Mouse (Mus musculus) embryo, embryonic 10 days (tissue): Measurements from ENCODE around the gene Cers6.
A peak's percentile ranks its signal among the peaks of the same experiment; 100 is the strongest.

ENCODE experiments used
- DNase-seq: peaks from one replicate; pipeline ENCODE4 v3.0.0-alpha.2; 2015; ENCODE audit warnings: low spot score

Cers6 gene

DNA sequence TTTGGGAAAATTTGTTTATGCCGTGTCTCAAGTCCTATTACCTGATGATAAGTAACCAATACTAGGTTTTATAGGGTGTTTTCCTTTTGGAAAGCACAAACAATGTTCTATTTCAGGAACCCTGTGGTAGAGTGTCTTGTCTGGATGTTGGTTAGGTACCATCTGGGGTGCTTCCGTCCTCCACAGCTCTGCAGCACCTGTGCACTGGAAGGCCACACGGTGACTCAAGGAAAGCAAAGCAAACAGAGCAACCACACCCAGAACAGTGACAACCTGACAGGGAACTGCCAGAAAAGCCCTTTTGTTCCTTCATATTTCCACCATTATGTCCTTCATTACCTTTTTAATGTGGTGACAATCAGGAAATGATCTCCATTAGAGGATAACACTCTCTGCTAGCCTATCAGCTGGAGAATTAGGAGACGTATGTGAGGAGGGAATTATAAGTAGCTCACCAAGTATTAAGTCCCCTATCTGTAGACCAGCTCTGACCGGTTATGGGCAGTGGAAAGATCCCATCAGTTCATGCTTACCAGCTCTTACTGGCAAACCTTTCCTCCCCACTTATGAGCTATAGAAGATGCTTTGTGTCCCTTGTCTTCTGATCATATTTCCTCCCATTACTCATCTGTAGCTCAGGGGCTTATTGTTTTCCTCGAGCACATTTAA is 158.7 kb downstream of the Cers6 start:
- DNase-seq, result no peak

DNA sequence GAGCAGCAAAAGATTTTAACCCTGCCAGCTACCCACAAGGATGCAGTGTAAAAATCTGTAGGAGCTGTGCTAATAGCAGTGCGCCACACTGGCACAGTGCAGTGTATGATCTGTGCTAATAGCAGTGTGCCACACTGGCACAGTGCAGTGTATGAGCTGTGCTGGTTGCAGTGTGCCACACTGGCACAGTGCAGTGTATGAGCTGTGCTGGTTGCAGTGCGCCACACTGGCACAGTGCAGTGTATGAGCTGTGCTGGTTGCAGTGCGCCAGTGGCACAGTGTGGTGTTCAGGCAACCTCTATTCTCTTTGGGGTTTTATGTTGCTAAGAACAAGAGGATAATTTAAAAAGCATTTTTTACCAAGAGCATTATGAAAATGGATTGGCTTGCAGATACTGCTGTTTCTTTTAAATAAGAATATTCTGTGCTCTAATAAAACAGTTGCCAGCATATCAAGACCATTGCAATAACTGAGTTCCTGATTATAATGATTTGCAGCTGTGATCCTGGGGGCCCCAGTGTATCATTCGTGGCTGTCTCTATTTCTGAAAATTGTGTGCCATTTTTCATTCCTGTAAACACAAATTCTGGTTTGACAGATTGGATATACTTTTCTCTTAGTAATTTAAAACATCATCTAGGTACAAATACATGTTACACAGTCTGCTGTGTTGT is 159.5 kb downstream of the Cers6 start:
- no peak for DNase-seq

DNA sequence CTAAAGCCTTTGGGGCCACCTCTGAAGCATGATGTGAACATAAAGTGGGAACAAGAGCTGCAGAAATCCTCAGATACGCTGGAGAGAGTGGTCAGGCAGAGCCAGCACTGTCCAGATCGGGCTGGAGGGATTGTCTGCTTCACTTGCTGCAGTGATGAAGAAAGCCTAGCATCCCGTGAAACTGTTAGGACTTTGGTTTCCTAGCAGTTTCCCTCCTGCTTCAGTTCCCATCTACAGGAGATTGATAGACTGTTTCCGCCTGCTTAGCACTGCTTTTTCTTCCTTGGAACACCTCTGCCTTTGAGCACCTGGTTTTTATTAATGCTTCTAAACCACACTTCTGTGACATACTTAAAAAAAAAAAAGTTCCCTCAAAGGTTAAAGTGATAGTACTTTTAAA is 160.3 kb downstream of the Cers6 start:
- peak; percentile 35 for DNase-seq

DNA sequence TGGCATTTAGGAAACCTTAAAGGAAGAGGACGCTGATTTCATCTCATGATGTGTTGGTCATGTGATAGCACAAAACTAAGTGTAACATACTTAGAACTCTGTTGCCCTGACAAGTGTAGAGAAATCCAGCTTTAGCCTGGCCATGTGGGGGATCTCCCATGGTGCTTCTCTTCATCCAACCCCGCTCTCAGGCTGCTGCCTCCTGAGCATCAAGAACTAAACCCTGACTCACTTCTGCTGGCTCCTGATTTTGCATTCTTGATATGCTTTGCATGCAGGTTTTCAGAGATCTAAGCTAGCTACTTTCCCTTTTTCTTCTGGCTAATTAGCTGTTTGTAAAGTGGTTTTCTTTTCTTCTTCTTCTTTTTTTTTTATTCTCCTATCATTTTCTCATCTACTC is 163.6 kb downstream of the Cers6 start:
- no peak for DNase-seq

DNA sequence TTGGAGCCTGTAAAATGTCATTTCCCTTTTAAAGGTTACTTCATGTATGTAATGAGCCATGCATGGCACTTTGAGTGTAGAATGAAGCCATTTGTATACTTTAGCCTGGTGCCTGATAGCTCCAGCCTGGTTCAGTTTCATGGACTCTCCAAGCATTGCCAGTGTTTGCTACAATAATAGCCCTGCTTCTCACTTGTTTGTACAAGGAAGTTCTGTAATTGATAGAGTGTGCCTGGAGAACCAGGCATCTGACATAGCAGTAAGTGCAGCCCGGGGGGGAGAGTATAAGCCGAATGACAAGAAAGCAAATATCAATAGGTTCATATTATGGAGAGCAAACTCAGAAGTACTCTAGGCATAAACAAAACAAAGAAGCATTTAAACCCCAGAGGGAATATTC is 171.3 kb downstream of the Cers6 start:
- DNase-seq, result no peak

DNA sequence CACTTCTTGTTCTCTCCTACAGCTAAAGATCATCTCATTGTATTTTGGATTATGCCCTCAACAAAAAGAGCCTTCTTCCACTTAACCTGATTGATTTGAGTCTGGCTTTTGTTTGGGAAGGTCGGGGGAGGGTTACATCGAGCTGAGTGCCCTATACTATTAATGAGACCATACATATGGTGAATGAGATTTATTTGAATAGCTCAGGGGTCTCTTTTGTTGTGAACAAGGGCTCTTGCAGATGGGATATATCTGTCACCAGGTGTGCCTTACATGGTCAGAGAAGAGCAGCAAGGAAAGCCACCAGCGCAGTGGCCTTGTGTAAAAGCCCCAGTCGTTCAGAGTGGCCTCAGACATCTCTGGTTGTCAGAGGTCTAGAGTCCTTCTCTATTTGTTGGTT is 174.2 kb downstream of the Cers6 start:
- peak; percentile 54 for DNase-seq

DNA sequence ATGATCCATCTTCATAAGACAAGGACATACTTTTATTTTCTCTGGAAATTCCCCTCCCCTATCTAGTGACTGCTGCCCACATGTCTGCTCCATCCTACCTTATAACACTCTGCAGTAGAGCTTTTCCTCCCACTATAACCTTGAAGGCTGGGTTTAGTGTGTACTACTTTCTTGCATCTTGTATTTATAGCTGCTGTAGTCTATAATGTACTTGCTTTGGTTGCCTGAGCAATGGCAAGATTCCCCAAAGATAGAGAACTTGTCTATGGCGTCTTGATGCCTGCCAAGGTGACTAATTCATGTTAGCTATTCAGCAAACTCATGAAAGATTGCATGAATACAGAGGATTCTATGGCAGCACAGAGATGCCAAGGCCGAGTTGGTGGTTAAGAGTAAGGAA is 176.1 kb downstream of the Cers6 start:
- no peak for DNase-seq

DNA sequence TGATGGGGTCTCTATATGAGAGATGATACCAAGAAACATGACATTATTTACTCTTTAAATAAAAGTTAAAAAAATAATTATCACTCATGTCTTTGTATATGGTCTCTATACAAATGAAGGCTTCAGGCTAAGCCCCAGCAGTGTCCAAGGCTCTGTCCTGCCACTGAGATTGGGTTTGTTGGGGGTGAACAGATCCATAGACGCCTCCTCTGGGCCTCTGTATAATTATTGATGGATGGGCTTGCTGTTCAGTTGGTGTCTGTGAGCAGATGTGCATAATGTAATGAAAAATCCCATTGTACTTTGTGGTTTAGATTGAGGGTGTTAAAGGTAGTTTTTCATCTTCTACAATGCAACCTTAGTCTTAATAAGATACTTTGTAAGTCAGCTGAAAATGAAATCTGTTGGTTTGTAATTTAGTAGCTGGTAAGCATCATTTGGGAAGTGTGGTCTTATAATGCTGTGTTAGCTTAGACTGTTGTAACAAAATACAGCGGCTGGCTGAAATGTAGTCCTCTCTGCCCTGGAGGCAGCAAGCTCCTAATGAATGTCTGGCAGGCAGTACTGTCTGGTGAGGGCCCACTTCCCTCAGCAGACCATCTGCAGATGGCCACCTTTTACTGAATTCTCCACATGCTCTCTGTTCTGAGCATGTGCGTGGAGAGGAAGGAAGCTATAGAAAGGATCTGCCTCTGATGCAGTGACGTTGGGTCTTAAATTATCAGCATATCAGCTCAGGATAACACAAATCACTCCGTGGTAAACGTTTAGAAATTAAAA is 181.3 kb downstream of the Cers6 start:
- DNase-seq, result no peak

DNA sequence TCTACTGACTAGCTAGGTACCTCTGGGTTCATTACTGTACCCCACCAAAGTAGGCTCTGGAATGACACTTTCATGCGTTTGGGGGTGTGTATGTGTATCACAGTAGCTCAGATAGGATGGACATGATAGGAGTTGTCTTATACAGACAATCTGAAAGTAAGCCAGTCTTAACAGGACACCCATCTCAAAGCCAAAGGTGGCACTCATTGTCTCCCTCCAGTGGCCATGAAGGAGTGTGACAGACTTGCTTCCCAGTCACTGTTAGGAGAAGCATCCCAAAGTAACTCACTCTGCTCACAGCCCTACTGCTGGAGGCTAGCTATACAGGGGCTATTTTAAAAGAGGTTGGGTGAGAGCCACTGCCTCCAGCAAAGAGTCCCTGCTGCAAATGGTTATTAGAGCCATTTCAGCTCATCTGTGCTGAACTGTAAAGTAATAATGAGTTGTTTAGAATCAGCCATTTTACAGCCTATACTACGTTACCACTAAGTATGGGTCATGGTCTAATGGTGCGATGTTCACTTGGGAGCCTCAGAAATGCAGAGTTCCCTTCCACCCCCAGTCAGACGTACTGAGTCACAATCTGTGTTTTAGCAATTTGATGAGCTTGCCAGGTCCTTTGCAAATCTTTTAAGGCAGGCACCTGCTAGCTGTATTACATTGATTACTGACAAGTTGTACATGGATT is 182.3 kb downstream of the Cers6 start:
- DNase-seq, result peak; percentile 85

DNA sequence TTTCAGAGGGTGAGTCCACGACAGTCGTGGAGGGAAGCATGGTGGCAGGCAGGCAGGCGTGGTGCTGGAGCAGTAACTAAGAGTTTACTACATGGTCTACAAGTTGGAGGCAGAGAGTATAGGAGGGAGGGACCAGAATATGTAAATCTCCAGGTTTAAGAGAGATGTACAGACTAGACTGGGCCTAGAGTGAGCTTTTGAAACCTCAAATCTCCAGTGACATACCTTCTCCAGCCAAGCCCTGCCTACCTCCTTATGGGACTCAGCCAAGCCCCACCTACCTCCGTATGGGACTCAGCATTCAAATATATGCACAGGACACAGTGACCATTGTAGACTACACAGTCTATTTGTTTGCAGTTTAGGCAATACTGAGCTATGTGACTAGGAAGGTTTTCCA is 184.7 kb downstream of the Cers6 start:
- DNase-seq, result no peak

DNA sequence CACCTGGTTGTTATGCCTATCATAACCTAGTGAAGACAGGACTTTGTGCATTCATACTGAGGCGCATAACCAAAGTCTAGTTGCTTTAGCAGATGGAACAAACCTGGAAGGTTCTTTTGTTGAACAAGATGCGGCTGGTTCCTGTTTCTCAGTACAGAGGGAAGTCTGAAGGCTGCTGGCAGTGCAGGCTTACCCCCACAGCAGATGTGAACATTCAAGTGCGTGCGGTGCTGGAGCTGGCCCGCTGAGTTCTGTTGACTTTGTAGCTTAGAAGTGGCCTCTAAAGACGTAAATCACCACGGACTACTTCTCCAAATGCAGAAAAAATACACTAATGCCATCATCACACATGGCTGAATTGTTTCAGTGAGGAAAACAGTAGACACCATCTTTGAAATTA is 186.1 kb downstream of the Cers6 start:
- no peak for DNase-seq

DNA sequence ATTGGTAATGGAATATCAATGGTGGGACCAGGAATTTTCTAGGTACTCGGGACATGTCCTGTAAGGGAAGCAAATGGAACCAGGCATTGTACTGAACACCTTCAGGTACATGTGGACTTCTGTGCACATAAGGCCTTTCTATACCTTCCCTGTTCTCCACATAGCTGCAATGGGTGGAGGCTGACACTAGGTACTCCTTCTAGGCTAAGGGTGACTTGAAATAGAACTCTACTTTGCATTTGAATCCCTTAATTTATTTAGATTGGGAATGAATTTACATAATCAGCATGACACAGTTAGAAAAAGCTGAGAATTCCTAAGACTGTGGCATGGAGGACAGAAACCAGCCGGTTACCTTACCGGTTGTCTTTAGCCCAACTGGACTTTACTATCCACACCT is 186.6 kb downstream of the Cers6 start:
- no peak for DNase-seq

DNA sequence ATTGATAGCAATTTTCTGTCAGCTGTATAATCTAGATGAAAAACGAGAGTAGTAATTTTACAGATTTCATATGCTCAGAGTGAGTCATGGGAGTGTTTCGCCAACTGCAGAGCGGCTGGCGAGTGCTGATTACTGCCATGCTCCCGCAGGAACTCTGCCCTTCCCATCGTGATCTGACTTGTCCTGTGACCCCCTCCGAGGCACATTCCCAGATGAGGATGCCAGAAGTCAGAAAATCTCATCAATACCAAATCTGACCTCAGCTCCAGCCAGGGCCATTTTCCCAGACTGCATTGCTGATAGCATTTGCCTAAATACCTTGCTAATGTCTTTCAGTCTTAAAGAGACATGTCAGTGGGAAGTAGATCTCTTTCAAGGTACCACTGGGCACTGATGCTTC is 187.9 kb downstream of the Cers6 start:
- DNase-seq, result peak; percentile 41

DNA sequence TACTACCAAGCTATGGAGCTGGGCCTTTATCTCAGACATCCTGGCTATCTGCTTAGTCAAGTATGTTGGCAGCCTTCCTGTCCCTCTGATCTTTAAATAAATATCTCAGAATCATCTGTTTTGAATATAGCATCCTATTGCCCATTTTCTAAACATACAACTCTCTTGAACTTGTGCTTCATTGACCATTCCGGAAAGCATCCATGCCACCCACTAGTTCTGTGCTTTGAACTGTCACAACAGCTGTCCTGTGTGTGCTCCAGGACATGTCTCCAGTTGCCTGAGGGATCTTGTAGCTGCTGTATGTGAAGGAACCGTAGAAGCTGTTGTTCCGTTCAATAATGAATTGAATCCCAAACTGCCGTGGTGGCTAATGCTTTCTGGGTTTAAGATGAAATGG is 188.9 kb downstream of the Cers6 start:
- DNase-seq, result no peak

DNA sequence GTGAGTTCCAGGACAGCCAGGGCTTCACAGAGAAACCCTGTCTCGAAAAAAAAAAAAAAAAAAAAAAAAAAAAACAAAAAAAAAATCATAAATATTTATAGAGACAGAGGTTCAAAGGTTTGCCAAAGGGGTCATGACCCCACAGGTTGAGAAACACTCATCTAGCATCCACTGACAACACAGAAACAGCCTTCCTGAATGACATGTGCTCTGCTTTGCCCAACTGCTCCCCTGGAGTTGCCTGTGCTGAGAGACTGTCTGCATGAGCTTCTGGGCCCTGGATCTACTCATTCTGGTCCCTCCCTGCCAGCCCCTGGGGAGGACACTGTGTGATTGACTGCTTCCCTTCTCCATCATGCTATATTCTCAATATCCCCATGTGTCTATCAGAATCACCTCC is 190.4 kb downstream of the Cers6 start:
- DNase-seq, result no peak

DNA sequence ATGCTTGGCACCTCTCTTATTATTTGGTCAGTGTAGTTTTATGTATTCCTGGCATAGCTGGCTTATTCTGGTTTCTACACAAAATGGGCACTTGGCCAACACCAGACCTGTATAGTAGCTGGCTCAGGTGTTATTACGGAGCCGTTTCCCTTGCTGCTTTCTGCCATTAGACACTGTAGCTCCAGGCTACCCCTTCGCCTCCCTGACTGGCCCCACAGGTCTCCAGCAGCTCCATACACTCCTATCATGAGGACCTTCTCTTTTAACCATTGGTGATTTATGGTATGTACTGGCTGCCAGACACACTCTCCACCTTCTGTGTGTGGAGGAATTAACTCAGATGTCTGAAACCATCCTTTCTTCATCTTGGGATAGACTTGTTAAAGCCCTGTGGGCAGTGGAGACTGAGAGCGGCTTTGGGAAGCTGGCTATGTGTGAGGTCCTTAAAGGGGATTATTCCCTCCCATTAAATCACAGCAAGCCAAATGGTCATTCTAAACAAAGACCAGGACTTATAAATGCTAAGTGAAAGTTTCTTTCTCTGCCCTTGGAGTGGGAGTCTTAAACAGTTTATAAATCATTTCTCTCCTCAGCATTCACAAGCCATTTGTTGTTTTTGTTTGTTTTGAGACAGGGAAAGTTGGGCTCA is 192.1 kb downstream of the Cers6 start:
- peak; percentile 28 for DNase-seq

DNA sequence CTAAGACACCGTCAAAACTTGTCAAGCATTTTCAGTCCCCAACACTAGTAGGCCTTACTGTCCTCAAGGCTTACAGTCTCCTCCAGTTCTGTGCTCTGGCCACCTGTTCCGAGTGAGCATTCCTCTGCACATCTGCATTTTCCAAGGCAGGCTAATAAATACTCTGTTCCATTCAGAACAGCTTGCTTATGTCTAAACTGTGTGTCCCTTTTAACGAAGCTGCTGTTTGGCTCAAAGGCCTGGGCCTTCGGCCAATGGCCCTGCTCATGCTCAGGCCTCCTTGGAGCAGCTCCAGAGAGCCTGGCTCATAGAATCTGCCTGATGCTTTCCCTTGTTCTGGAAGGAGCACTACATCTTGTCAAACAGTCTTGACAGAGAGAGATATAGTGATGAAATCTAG is 193.0 kb downstream of the Cers6 start:
- DNase-seq, result no peak

DNA sequence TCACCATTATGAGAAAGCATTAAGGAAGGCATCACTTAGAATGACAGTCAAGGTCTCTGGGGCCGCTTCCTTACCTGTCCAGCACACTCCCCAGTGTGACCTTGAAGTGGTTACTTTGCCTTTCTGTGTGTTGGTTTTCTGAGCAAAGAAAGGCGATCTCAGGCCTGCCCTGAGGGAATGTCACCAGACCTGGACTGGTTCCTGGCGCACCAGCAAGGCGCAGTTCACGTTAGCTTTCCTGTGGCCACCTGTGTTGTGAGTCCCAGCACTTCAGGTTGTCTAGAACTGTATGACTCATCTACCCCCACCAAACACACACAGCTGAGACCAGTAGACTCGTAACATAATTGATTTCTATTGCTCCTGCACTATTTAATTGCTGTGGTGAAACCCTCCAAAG is 193.9 kb downstream of the Cers6 start:
- no peak for DNase-seq

DNA sequence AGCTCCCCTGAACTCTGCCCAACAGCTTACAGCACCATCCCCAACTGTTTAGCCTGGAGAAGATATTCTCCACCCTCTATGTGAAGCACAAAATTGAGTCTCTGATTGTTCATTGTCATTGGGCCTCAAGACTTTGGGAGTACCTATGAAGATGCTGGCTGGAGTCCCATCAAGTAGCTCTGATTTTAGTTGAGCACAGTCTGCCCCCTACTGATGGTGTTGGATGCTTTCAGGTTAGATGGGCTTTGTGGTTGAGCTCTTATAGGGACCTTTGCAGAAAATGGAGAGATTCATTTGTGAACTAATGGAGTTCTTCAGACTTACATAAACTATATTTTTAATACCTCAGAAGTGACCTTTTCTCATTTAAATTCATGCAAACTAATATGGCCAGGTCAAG is 200.1 kb downstream of the Cers6 start:
- DNase-seq, result peak; percentile 62

DNA sequence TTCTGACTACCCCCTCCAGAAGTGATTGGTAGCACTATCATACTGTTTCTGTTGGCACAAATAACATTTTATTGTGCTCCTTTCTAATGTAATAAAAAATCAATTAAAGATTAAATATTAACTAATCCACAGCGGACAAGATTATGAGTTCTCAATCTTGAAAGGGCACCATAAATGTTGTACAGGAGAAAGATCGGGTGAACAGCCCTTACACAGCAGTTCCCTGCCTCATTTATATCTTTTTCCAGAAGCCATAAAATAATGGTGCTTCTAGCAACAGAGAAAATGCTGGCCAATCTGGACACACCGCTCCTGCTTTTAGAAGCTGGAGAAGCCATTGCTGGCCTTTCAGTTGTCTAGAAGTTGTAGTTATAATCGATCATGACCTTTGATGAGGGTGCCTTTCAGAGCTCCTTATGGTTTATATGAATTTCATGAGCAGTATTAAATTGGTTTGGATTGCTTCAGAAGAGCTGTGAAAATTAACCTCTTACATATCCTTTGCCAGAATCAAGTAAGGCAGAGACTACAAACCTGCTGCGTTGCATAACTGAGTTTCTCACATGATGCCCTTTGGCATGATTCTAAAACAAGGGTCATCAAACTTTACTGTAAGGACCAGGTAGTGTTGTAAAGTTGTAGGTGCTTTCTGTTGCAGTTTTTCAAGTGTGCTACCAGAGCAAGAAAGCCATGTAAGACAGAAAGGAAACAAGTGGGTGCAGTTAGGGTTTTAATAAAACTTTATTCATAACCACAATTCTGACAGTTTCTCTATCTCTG is 200.9 kb downstream of the Cers6 start:
- DNase-seq, result no peak

DNA sequence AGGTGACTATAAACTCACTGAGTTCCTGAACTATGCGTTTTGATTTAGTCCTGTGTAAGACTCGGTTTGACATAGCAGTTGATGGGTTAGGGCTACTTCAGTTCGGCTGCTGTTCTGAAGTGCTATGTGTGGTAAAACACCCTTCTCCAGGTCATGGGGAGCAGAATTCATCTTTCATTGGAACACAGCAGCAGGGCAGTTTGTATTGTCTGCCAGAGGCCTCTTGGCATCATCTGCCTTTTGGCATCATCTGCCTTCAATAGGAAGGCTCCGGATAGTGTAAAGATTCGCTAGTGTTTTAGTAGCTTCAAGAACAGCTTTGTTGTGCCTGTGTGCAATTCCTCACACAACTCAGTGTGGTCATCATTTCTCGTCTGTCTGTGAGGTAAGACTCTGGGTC is 203.5 kb downstream of the Cers6 start:
- DNase-seq, result no peak
